Mouse (Mus musculus): ENCODE results near the gene Gm3776.
"Not testable (repeated sequence)": the region's sequence is repeated elsewhere in the genome, so short reads cannot be mapped to it uniquely, and the experiment has no call there.

Gm3776 gene

DNA sequence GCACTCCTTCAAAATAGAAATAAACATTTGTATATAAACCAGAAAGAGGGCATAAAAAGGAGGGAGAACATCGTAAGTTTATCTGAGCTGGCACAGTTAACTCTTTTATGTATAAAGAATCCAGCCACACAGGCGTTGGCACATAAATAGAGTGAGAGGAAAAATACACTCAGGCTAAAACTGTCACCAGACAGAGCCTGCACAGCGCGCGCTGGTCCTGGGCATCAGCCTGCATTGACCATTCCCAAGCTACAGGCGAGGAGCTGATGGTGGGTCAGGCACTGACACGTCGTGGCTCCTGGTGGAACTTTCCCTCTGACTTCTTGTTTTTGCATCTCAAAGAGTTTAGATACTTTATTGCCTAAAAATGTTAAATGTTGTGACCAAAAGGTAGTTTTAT lies 35.5 kb downstream of the Gm3776 start:
- not testable (repeated sequence) for DNase-seq (ENCODE audit: low spot score)

DNA sequence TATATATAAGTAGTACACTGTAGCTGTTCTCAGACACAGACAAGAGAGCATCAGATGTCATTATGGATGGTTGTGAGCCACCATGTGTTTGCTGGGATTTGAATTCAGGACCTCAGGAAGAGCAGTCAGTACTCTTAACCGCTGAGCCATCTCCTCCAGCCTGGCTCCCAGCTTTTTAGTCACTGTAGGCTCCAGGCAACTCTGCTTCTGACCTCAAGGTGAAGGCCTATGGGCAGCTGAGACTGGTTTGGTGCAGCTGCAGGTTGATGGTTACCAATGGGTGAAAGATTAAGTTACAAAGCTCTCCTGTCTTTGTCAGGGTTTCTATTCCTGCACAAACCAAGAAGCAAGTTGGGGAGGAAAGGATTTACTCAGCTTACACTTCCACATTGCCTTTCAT lies 36.8 kb downstream of the Gm3776 start:
- DNase-seq (ENCODE audit: low spot score), result not testable (repeated sequence)

DNA sequence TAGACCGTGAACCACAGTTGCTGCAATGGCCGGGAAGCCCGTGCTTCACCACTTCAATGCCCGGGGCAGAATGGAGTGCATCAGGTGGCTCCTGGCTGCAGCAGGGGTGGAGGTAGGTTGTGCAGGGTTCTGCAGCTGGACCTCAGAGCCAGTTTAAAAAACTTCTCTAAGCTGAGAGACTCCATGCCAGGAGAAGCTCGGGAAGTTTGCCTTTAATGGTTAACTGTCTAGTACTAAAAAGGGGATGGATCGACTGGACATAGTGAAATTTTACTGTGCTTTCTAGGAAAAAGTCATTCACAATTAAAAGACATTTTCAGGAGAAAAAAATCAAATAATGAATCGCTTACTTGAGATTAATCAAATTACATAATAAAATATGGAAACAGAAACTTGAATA lies 37.9 kb downstream of the Gm3776 start:
- DNase-seq (ENCODE audit: low spot score), result not testable (repeated sequence)

DNA sequence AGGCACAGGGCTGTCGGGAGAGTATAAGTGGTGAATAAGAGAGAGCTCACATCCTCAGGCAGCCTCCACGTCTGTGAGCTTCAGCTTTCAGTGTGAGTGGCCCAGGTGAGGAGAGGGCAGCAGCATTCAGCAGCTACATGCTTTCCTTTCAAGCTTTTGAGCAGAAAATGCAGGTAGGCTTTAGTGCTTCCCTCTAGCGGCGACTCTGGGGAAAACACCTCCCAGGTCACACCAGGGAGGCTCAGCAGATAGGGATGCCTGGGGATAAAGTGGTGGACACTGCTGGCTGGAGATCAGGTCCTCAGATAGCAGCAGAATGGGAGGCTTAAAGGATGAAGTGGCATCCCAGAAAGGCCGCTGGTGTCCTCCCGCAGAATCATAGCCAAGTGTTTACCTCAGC lies 39.2 kb downstream of the Gm3776 start:
- DNase-seq (ENCODE audit: low spot score), result peak; percentile 17

DNA sequence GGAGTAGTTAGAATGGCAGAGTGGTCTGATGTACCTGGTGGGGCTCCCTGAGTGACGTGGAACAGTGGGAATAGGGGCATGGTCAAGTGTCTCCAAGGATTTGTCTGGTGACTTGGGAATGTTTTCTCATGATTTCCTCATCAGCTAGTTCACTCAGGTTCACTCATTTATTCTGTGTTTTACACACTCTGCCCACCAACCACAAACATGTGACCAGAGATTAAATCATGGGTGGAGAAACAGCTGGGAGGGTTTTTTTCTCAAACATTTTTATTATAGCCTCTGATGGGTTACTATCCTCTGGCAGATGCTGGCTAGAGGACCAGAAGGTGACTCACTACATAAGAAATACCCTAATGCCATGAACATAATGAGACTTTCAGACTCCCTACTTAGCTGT lies 41.3 kb downstream of the Gm3776 start:
- DNase-seq (ENCODE audit: low spot score), result no peak

DNA sequence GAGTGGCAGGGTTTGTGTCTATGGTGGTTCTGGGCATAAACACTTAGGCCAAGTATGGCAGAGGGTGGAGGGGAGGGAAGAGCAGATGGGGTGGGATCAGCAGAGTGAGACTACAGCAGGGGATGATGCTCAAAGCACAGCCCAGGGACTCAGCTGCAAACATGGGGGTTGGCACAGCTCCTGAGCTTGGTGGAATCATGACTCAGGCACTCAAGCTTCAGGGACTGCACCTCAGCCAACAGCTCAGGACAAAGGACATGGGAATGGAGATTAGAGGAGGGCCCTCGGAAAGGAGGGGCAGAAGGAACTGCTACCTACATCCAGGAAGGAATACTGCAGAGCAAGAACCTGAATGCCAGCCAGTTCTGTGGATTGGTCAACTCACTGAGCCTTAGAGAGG lies 42.2 kb downstream of the Gm3776 start:
- DNase-seq (ENCODE audit: low spot score), result not testable (repeated sequence)

DNA sequence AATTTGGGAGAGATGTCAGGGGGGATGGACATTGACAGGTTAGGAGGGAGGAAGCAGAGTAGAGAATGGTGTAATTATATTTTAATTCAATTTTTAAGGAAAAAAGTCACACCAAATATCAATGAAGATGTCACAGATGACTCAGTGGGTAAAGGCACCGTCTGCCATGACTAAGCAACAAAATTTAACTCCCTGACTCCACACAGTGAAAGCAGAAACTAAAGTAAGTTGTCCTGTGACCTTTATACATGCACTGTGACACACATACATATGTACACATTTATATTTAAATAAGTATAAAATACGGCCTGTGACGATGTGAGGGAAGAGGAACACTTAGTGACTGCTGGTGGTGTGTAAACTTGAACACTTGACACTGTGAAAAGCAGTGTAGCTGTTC lies 51.2 kb downstream of the Gm3776 start:
- not testable (repeated sequence) for DNase-seq (ENCODE audit: low spot score)

DNA sequence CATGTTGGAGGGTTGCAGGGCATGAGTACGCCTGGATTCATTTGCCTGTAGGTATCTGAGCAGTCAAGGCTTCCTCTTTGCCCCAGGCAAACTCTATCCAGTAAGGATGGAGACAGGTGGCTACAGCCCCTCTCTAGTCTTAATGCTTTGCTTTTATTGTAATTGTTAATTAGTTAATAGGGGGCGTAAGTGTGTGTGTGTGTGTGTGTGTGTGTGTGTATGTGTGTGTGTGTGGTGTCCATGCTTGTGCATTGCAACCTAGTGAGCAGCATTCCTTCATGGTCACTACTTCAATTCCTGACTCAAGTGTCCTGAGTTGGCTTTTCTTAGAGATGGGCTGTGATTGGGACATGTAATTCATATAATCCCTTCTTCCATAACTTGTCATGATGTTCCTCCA lies 57.8 kb downstream of the Gm3776 start, which contains the start of gene Omt2a:
TSS of gene Omt2a (minus strand) at position 101 of the 400 bp plus-strand sequence.
- DNase-seq (ENCODE audit: low spot score), result no peak

All from layer of hippocampus, adult 11-12 months (tissue).